Mouse (Mus musculus): ENCODE data around the gene Taf1d.

DNA sequence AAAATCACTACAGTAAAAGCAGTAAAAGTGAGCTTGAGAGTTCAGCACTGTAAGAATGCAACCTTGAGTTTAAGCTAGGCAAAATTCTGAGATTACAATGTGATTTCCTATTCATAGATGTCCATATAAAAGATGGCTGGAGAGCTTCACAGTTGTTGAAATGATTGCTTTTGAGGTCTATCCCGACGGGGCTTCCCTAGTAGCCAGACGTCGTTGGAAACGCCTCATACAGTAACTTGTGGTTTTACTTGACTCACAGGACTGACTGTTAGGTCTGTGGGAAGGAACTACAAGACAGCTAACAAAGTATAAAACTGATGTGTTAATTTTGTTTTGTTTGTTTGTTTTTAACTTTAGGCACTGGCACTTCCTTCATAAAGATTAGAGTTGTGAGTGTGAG is 7.6 kb downstream of the Taf1d start:
- TF ChIP-seq POLR2A (IDR thresholded peaks at IDR 0.05; ENCODE audit: borderline replicate concordance, control insufficient read depth, low read depth, low read length) (no peak), CTCF (IDR thresholded peaks at IDR 0.05; ENCODE audit: control insufficient read depth, insufficient read depth, low read length) (no peak)
